Mouse (Mus musculus) kidney, adult 2 months (tissue): ENCODE data around the gene Usp2.

Source experiments
- CTCF ChIP-seq: fragments of 200-500 bp; conservative IDR thresholded peaks from 2 replicates; pipeline ENCODE4 v1.5.1; 2011; ENCODE audit warnings: low read depth, mild to moderate bottlenecking, control low read depth, low read length, moderate library complexity, mixed read lengths; ENCODE audit not compliant: insufficient read depth, insufficient read length
- POLR2A ChIP-seq: fragments of 200-500 bp; IDR thresholded peaks from one replicate; pipeline ENCODE4 v1.6.1; 2011; ENCODE audit warnings: low read depth, low read length, control low read depth

DNA sequence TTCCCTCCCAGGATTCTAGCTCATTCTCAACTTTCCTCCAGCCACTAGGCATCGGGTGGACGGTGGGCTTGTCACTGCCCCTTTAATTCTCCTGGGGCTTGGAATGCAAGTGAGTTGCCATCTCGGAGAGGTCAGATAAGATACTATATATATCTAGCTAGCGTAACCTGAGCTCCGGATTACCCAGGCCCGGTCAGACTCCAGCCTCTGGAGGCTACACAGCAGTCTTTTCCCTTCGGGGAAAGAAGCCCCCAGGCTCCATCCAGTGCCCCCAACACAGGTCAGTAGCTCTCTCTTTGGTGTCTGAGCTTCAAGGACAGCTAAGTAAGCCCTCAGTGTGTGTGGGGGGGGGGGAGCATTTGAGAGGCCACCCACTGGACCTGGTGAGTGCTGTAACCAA, 2.4 kb downstream of the Usp2 start:
- TF ChIP-seq CTCF (no peak), POLR2A (no peak)
